Mouse (Mus musculus) skeletal muscle tissue, adult 2 months (tissue): Measurements from ENCODE around the gene Csta1.
"Not testable (repeated sequence)": the region's sequence is repeated elsewhere in the genome, so short reads cannot be mapped to it uniquely, and the experiment has no call there.

Source experiments
- DNase-seq: peaks from one replicate; pipeline ENCODE4 v3.0.0-alpha.2; 2012; ENCODE audit warnings: low read depth, low spot score

The Csta1 gene

GRCm38 (mm10) chr16:36131141-36131540 lies at the start of gene Csta1:
Csta1 (minus strand) TSS chr16:36131241.
- no peak for DNase-seq

- DNase-seq = no peak
Observed at GRCm38 (mm10) chr16:36179910-36180309, 48.9 kb upstream of the Csta1 start.

GRCm38 (mm10) chr16:36176108-36176507 lies 45.1 kb upstream of the Csta1 start:
- no peak for DNase-seq

- not testable (repeated sequence) for DNase-seq
Observed at GRCm38 (mm10) chr16:36167841-36168240, 36.8 kb upstream of the Csta1 start.

GRCm38 (mm10) chr16:36156402-36156975 lies 25.4 kb upstream of the Csta1 start, which contains the start of gene Stfa2l1:
Stfa2l1 (plus strand) TSS chr16:36156811.
- no peak for DNase-seq

GRCm38 (mm10) chr16:36138201-36138600 lies 7.2 kb upstream of the Csta1 start:
- DNase-seq = no peak

- DNase-seq = no peak
Observed at GRCm38 (mm10) chr16:36128092-36128491, 2.9 kb downstream of the Csta1 start.

- DNase-seq = not testable (repeated sequence)
Observed at GRCm38 (mm10) chr16:36115751-36116150, 15.3 kb downstream of the Csta1 start.

GRCm38 (mm10) chr16:36111486-36111885 lies 19.6 kb downstream of the Csta1 start:
- DNase-seq = not testable (repeated sequence)

GRCm38 (mm10) chr16:36102211-36102610 lies 28.8 kb downstream of the Csta1 start:
- DNase-seq = no peak

- no peak for DNase-seq
Observed at GRCm38 (mm10) chr16:36101526-36101925, 29.5 kb downstream of the Csta1 start.

- not testable (repeated sequence) for DNase-seq
Observed at GRCm38 (mm10) chr16:36097813-36098499, 33.1 kb downstream of the Csta1 start.

GRCm38 (mm10) chr16:36094079-36094478 lies 37.0 kb downstream of the Csta1 start:
- DNase-seq = no peak

GRCm38 (mm10) chr16:36090785-36091509 lies 40.1 kb downstream of the Csta1 start:
- DNase-seq = no peak

GRCm38 (mm10) chr16:36089850-36090616 lies 41.0 kb downstream of the Csta1 start:
- DNase-seq = no peak

GRCm38 (mm10) chr16:36089065-36089464 lies 42.0 kb downstream of the Csta1 start:
- no peak for DNase-seq

- DNase-seq = no peak
Observed at GRCm38 (mm10) chr16:36087846-36088245, 43.2 kb downstream of the Csta1 start.

- no peak for DNase-seq
Observed at GRCm38 (mm10) chr16:36079916-36080315, 51.1 kb downstream of the Csta1 start.

GRCm38 (mm10) chr16:36074772-36075171 lies 56.3 kb downstream of the Csta1 start:
- no peak for DNase-seq

GRCm38 (mm10) chr16:36072410-36073011 lies 58.5 kb downstream of the Csta1 start:
- no peak for DNase-seq
